8 mouse cellular contexts compared by ENCODE assay signal in genomic region chr15:78529428-78529990, GRCm38 (mm10). TPM values are rescaled to one million over a fixed set of nuclear protein-coding genes. Genes with fewer than 3 reads are reported as not detected.
DNase-seq lines count a peak whose midpoint lies in the region; ATAC-seq and TF ChIP-seq lines count a peak whose summit lies in the region.

No protein-coding gene starts in this region.

- peaks cover 5% of the 10 kb centered on the region; the same call in 1 of the 2 replicates for H3K4me1 ChIP-seq in forebrain, postnatal 0 days (ENCODE audit: insufficient read depth)
- peaks cover 55% of the 10 kb centered on the region for H3K4me1 ChIP-seq in lung, embryonic 15.5 days

- 1% methylated on average over 15 of the region's 15 CpGs for WGBS in forebrain, postnatal 0 days
- 1% methylated on average over 11 of the region's 15 CpGs for WGBS in lung, embryonic 15.5 days

- peak overlapping the region; percentile 47 for H3K27ac ChIP-seq in forebrain, postnatal 0 days (ENCODE audit: low read depth, low read length)
- H3K27ac ChIP-seq in lung, embryonic 15.5 days: peak overlapping the region; percentile 92

- peak; percentile 57 to 62 for DNase-seq in cerebellum, adult 18-20 months
- peak; percentile 78 for DNase-seq in forebrain, postnatal 0 days
- peak; percentile 82 for DNase-seq in heart, postnatal 4 days
- DNase-seq in layer of hippocampus, adult 8-10 months (ENCODE audit: low spot score in 2 of 2): peak; percentile 74 to 77
- DNase-seq in retina, postnatal 1 day: peak; percentile 72

- H3K79me2 ChIP-seq in C2C12 (ENCODE audit: control insufficient read depth, insufficient read depth): peaks cover 19% of the 10 kb centered on the region

- H3K27me3 ChIP-seq in C2C12 (ENCODE audit: control insufficient read depth, insufficient read depth, insufficient read length): peaks cover 9% of the 10 kb centered on the region
- no peaks in the 10 kb centered on the region for H3K27me3 ChIP-seq in forebrain, postnatal 0 days (ENCODE audit: insufficient read depth, low read length)
- no peaks in the 10 kb centered on the region for H3K27me3 ChIP-seq in lung, embryonic 15.5 days

- no peak for TF ChIP-seq CTCF in C2C12 (IDR thresholded peaks at IDR 0.05; ENCODE audit: control insufficient read depth, insufficient read depth, insufficient read length)
- no peak for TF ChIP-seq CTCF in forebrain, postnatal 0 days (IDR thresholded peaks at IDR 0.05; ENCODE audit: low read depth)

- H3ac ChIP-seq in C2C12 (ENCODE audit: control insufficient read depth, insufficient read length, low read depth): peak overlapping the region; percentile 84

- H3K9ac ChIP-seq in forebrain, postnatal 0 days: peak overlapping the region; percentile 42
- peak overlapping the region; percentile 61 for H3K9ac ChIP-seq in lung, embryonic 15.5 days

- peaks cover 5% of the 10 kb centered on the region for H3K79me3 ChIP-seq in C2C12 (ENCODE audit: low read depth)

- H3K4me2 ChIP-seq in forebrain, postnatal 0 days (ENCODE audit: low read depth): peak overlapping the region; percentile 45
- H3K4me2 ChIP-seq in lung, embryonic 15.5 days: peak overlapping the region; percentile 75

- ATAC-seq in forebrain, postnatal 0 days: peak; percentile 55
- peak; percentile 67 for ATAC-seq in lung, embryonic 15.5 days (ENCODE audit: borderline replicate concordance, extremely low read depth, low FRiP score, low TSS enrichment)
- no peak for ATAC-seq in inflammation-experienced regulatory T-cells, adult 6 months

- H3K36me3 ChIP-seq in C2C12 (ENCODE audit: control insufficient read depth, insufficient read depth): peaks cover 4% of the 10 kb centered on the region
- H3K36me3 ChIP-seq in forebrain, postnatal 0 days (ENCODE audit: insufficient read depth): no peaks in the 10 kb centered on the region
- H3K36me3 ChIP-seq in lung, embryonic 15.5 days: no peaks in the 10 kb centered on the region

- no peaks in the 10 kb centered on the region for H3K9me3 ChIP-seq in forebrain, postnatal 0 days (ENCODE audit: low read length)
- no peaks in the 10 kb centered on the region for H3K9me3 ChIP-seq in lung, embryonic 15.5 days

- peak overlapping the region; percentile 53 for H3K4me3 ChIP-seq in C2C12 (ENCODE audit: insufficient read depth, poor library complexity, severe bottlenecking)
- H3K4me3 ChIP-seq in forebrain, postnatal 0 days (ENCODE audit: low read depth, low read length): peak overlapping the region; percentile 21
- H3K4me3 ChIP-seq in lung, embryonic 15.5 days: peak overlapping the region; percentile 47

TF ChIP-seq in C2C12, 6 proteins besides CTCF, POLR2A, EP300 and RAD21:
- TF ChIP-seq USF1 (IDR thresholded peaks at IDR 0.05; ENCODE audit: low read depth): no peak
- TF ChIP-seq MYOG (IDR thresholded peaks at IDR 0.05; ENCODE audit: control insufficient read depth, extremely low read depth, insufficient read length): no peak
- no peak for TF ChIP-seq MYOD1 (IDR thresholded peaks at IDR 0.05; ENCODE audit: control insufficient read depth, insufficient read length, low read depth)
- no peak for TF ChIP-seq CEBPB (IDR thresholded peaks at IDR 0.05; ENCODE audit: low read depth)
TF ChIP-seq in C2C12: peak in this region for 0.

RNA-seq across cellular contexts. Expression of gene C1qtnf6, which starts 1.7 kb away (rescaled TPM):
- polyA plus RNA-seq in C2C12 (2012; fragmentation: generic; extraction: Trizol): 17.5 TPM
- 2.0 and 4.0 TPM in 2 replicates for total RNA-seq in forebrain, postnatal 0 days (2014; rRNA removed)
- polyA plus RNA-seq in forebrain, postnatal 0 days (2015; fragmentation: Nextera tagmentation; extraction: Ambion mirVana): 9.6 and 10.2 TPM in 2 replicates
- 10 to 100 TPM; 63.6 to 64.5 TPM for total RNA-seq in heart, postnatal 4 days (2021)
- total RNA-seq in layer of hippocampus, adult 8-10 months (2022): 1 to 10 TPM; 2.1 to 3.4 (median 3.0) TPM
- 31.1 and 33.1 TPM in 2 replicates for polyA plus RNA-seq in lung, embryonic 15.5 days (2015; fragmentation: Nextera tagmentation; extraction: Ambion mirVana)
- 10 to 100 TPM in 1 of 3 experiments, 1 to 10 TPM in 2; 7.7 to 24.3 (median 8.0) TPM for polyA plus RNA-seq in inflammation-experienced regulatory T-cells, adult 6 months (2017; shearing (Covaris generic))

RNA-seq across cellular contexts. Expression of gene Sstr3, which starts 15.0 kb away (rescaled TPM):
- polyA plus RNA-seq in C2C12 (2012; fragmentation: generic; extraction: Trizol): not detected
- 2.8 and 3.3 TPM in 2 replicates for total RNA-seq in forebrain, postnatal 0 days (2014; rRNA removed)
- polyA plus RNA-seq in forebrain, postnatal 0 days (2015; fragmentation: Nextera tagmentation; extraction: Ambion mirVana): 0.71 and 0.73 TPM in 2 replicates
- under 1 TPM; 0.07 TPM for total RNA-seq in heart, postnatal 4 days (2021)
- total RNA-seq in layer of hippocampus, adult 8-10 months (2022): 10 to 100 TPM; 25.8 to 31.9 (median 27.1) TPM
- 0.05 TPM in 1 of 2 replicates, not detected in the other for polyA plus RNA-seq in lung, embryonic 15.5 days (2015; fragmentation: Nextera tagmentation; extraction: Ambion mirVana)
- under 1 TPM in 1 of 3 experiments, not detected in 2; 0.17 TPM for polyA plus RNA-seq in inflammation-experienced regulatory T-cells, adult 6 months (2017; shearing (Covaris generic))

RNA-seq across cellular contexts. Expression of gene Il2rb, which starts 34.4 kb away (rescaled TPM):
- 0.01 TPM for polyA plus RNA-seq in C2C12 (2012; fragmentation: generic; extraction: Trizol)
- total RNA-seq in forebrain, postnatal 0 days (2014; rRNA removed): 0.14 TPM in 1 of 2 replicates, not detected in the other
- polyA plus RNA-seq in forebrain, postnatal 0 days (2015; fragmentation: Nextera tagmentation; extraction: Ambion mirVana): 0.03 and 0.22 TPM in 2 replicates
- under 1 TPM; 0.27 to 0.41 TPM for total RNA-seq in heart, postnatal 4 days (2021)
- under 1 TPM; 0.12 to 0.50 (median 0.30) TPM for total RNA-seq in layer of hippocampus, adult 8-10 months (2022)
- polyA plus RNA-seq in lung, embryonic 15.5 days (2015; fragmentation: Nextera tagmentation; extraction: Ambion mirVana): 0.25 and 1.3 TPM in 2 replicates
- polyA plus RNA-seq in inflammation-experienced regulatory T-cells, adult 6 months (2017; shearing (Covaris generic)): 100 to 1,000 TPM; 427 to 674 (median 450) TPM

RNA-seq across cellular contexts. Expression of gene Rac2, which starts 43.1 kb away (rescaled TPM):
- not detected for polyA plus RNA-seq in C2C12 (2012; fragmentation: generic; extraction: Trizol)
- total RNA-seq in forebrain, postnatal 0 days (2014; rRNA removed): 1.1 and 1.4 TPM in 2 replicates
- polyA plus RNA-seq in forebrain, postnatal 0 days (2015; fragmentation: Nextera tagmentation; extraction: Ambion mirVana): 5.9 and 6.5 TPM in 2 replicates
- total RNA-seq in heart, postnatal 4 days (2021): 1 to 10 TPM; 2.1 to 2.6 TPM
- total RNA-seq in layer of hippocampus, adult 8-10 months (2022): 10 to 100 TPM in 1 of 4 experiments, 1 to 10 TPM in 3; 1.5 to 21.5 (median 4.6) TPM
- 17.5 and 27.3 TPM in 2 replicates for polyA plus RNA-seq in lung, embryonic 15.5 days (2015; fragmentation: Nextera tagmentation; extraction: Ambion mirVana)
- polyA plus RNA-seq in inflammation-experienced regulatory T-cells, adult 6 months (2017; shearing (Covaris generic)): 1,000 to 10,000 TPM; 2,973 to 4,396 (median 4,109) TPM

Comparison
In these comparisons a context has a peak if more than half of its experiments do, and no peak if none do; other contexts are left out.
1. RNA of gene Il2rb, which starts 34.4 kb away (polyA plus RNA-seq): 427 to 674 TPM in inflammation-experienced regulatory T-cells, adult 6 months; 0.25 to 1.3 TPM in lung, embryonic 15.5 days, 0.03 to 0.22 TPM in forebrain, postnatal 0 days and 0.01 TPM in C2C12 (single experiment); every median in the first group is over 100 times any median in the second.
2. Peak in every context shown above with its lines, with median percentiles within 50 percentile points of each other: H3K4me3 ChIP-seq and DNase-seq.